Mouse (Mus musculus) stomach, postnatal 0 days (tissue): ENCODE measurements around the gene Rnf217.

ENCODE experiments used
- CTCF ChIP-seq: IDR thresholded peaks from 2 replicates; pipeline ENCODE4 v1.5.1; 2016; ENCODE audit warnings: antibody characterized with exemption, low read depth, mild to moderate bottlenecking, moderate library complexity
- EP300 ChIP-seq: optimal IDR thresholded peaks from 2 replicates; pipeline ENCODE3; 2016; ENCODE audit warnings: antibody characterized with exemption

GRCm38 (mm10) chr10:31503542-31504133, 105.3 kb downstream of the Rnf217 start:
- no peak for TF ChIP-seq CTCF
- TF ChIP-seq EP300 = no peak
